Mouse (Mus musculus) neural tube, embryonic 11.5 days (tissue): ENCODE measurements at regions not wholly inside any gene's neighbourhood (a gene's known extent, or its start where the extent isn't known, plus 50 kb on each side); places are given as distances from the start of the nearest gene placed in this dataset.

ENCODE experiments used
- ATAC-seq: fragments of 200-750 bp; cut with Nextera tagmentation; 2 replicates; pipeline ENCODE4 v1.8.0; 2017; ENCODE audit warnings: moderate number of reproducible peaks, mild to moderate bottlenecking, moderate TSS enrichment, moderate library complexity; ENCODE audit not compliant: insufficient read depth, low FRiP score, low TSS enrichment
- DNase-seq: peaks from one replicate; pipeline ENCODE4 v3.0.0-alpha.2; 2015; ENCODE audit warnings: low spot score
- H3K27ac ChIP-seq: fragments of 300-500 bp; sonication (generic); 2 replicates; pipeline ENCODE4 v1.5.1; 2014; ENCODE audit warnings: low read depth, mild to moderate bottlenecking, low read length
- H3K27me3 ChIP-seq: fragments of 300-500 bp; sonication (generic); 2 replicates; pipeline ENCODE4 v1.6.1; 2014; ENCODE audit warnings: mild to moderate bottlenecking, low read length, mixed read lengths; ENCODE audit not compliant: control insufficient read depth, insufficient read depth
- H3K36me3 ChIP-seq: fragments of 300-500 bp; sonication (generic); 2 replicates; pipeline ENCODE4 v1.6.1; 2014; ENCODE audit warnings: mild to moderate bottlenecking, low read length, moderate library complexity, mixed read lengths; ENCODE audit not compliant: control insufficient read depth, insufficient read depth
- H3K4me1 ChIP-seq: fragments of 300-500 bp; sonication (generic); 2 replicates; pipeline ENCODE4 v1.6.1; 2014; ENCODE audit warnings: low read length, mixed read lengths; ENCODE audit not compliant: control insufficient read depth, insufficient read depth
- H3K4me2 ChIP-seq: fragments of 300-500 bp; sonication (generic); 2 replicates; pipeline ENCODE4 v1.6.1; 2014; ENCODE audit warnings: low read depth, mild to moderate bottlenecking, moderate library complexity
- H3K4me3 ChIP-seq: fragments of 300-500 bp; sonication (generic); 2 replicates; pipeline ENCODE4 v1.5.1; 2014; ENCODE audit warnings: low read depth, low read length
- H3K9ac ChIP-seq: fragments of 300-500 bp; sonication (generic); 2 replicates; pipeline ENCODE4 v1.6.1; 2014; ENCODE audit warnings: mild to moderate bottlenecking, low read length
- H3K9me3 ChIP-seq: fragments of 300-500 bp; sonication (generic); 2 replicates; pipeline ENCODE4 v1.6.1; 2016; ENCODE audit warnings: low read length; ENCODE audit not compliant: control insufficient read depth
- WGBS: fragments of 180-500 bp; shearing (Covaris S2); extraction: QIAGEN DNeasy Blood & Tissue Kit; methylation state at CpG from one replicate; pipeline ENCODE4 v1.1.7; 2014; 5-methylcytosine and 5-hydroxymethylcytosine counted together

DNA sequence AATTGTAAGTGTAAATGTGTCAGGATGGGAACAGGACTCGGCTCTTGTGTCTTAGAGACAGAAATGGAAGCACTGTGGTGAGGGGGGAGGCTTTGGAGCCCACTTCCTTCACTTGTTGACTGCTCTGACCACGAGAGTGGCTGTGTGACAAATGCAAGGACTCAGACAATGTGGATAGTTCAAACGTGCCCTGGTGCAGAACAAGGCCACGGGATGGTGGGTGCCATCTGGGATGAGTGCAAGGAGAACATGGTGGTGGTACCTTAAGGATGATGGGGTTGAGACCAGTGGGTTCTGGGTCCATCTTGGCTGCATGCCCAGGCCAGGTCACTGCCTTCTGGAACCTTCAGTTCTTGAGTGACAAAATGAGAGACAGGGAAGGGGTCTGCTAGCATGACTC is 132.3 kb upstream of the Syt13 start:
- Histone ChIP-seq H3K4me1 (no peaks in the 10 kb centered on the region), H3K27me3 (no peaks in the 10 kb centered on the region), H3K9me3 (no peaks in the 10 kb centered on the region), H3K4me2 (no peak overlapping the region), H3K36me3 (no peaks in the 10 kb centered on the region), H3K4me3 (no peak overlapping the region), H3K27ac (no peak overlapping the region), H3K9ac (no peak overlapping the region)
- WGBS = 53% methylated on average over 4 of the region's 4 CpGs
- ATAC-seq (no peak), DNase-seq (no peak)

DNA sequence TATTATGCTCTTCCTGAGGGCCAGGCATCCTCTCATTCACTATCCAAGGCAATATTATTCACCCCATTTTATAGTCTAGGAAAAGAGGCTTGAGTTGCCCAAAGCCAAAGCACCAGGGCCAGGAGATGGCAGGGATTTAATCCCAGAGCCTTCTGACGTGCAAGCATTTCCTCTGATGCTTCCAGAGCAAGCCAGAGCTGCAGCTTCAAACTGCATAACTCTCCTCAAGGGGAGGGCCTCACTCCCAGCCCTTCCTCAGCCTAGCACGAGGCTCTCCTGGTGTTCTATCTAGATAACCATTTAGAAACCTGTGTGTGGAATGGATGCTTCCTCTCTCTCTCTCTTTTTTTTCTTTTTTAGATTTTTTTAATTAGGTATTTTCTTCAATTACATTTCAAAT is 130.0 kb upstream of the Syt13 start:
- ATAC-seq = no peak
- Histone ChIP-seq H3K36me3 (no peaks in the 10 kb centered on the region), H3K9ac (no peak overlapping the region), H3K27ac (no peak overlapping the region), H3K9me3 (no peaks in the 10 kb centered on the region), H3K4me2 (no peak overlapping the region), H3K27me3 (no peaks in the 10 kb centered on the region), H3K4me3 (no peak overlapping the region), H3K4me1 (no peaks in the 10 kb centered on the region)
- 74% methylated on average over 2 of the region's 2 CpGs for WGBS
- DNase-seq = no peak

DNA sequence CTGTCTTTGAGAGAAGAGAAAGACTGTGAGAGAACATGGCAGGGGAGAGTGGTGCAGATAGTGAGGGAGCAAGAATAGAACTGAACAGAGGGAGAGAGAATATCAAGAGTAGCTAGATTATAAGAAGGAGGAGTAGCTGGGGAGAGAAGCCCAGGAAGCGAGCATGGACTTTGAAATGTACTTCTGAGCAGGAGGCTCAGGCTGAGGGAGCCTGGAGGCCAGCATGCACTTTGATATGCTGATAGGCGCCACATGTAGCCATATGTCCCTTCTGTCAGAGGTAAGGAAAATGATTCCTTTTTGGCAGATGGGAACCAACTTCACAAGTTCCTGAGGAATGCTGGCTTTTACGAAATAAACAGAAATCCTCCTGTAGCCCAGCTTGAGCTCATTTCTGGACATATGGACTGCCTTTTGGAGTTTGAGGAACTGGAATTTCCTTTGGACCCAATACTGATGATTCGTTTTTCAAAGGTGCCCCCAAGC is 126.9 kb upstream of the Syt13 start:
- Histone ChIP-seq H3K9me3 (no peaks in the 10 kb centered on the region), H3K36me3 (no peaks in the 10 kb centered on the region), H3K4me1 (no peaks in the 10 kb centered on the region), H3K4me3 (no peak overlapping the region), H3K27ac (no peak overlapping the region), H3K4me2 (no peak overlapping the region), H3K9ac (no peak overlapping the region), H3K27me3 (no peaks in the 10 kb centered on the region)
- ATAC-seq (no peak), DNase-seq (no peak)
- WGBS = 67% methylated on average over 4 of the region's 4 CpGs

- no peaks in the 10 kb centered on the region for H3K4me1 ChIP-seq
- ATAC-seq (no peak), DNase-seq (no peak)
- no peak overlapping the region for H3K9ac ChIP-seq
- no peaks in the 10 kb centered on the region for H3K36me3 ChIP-seq
- H3K27me3 ChIP-seq = no peaks in the 10 kb centered on the region
- 85% methylated on average over 5 of the region's 5 CpGs for WGBS
- no peak overlapping the region for H3K4me3 ChIP-seq
- H3K4me2 ChIP-seq = no peak overlapping the region
- H3K9me3 ChIP-seq = no peaks in the 10 kb centered on the region
- no peak overlapping the region for H3K27ac ChIP-seq
Observed at GRCm38 (mm10) chr2:92788875-92789274, 126.0 kb upstream of the Syt13 start.

DNA sequence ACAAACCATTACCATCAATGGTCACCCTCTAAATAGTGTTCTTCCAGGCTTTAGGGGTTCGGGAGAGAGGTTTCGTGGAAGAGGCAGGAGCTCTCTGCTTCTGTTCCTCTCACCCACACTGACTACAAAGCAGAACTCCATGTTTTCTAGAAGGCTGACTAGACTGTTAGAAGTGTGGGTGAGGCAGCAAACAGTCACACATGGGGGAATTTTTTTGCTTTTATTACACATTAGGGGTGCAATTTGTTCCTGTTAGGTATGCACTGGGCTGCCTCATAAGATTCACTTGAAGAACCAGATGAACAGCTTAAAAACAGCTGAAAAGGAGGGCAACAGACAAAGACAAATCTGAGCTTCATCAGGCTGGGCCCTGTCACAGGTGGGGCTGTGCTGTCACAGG is 124.5 kb upstream of the Syt13 start:
- Histone ChIP-seq H3K36me3 (no peaks in the 10 kb centered on the region), H3K4me1 (no peaks in the 10 kb centered on the region), H3K9me3 (no peaks in the 10 kb centered on the region), H3K27me3 (no peaks in the 10 kb centered on the region), H3K9ac (no peak overlapping the region), H3K27ac (no peak overlapping the region), H3K4me2 (no peak overlapping the region), H3K4me3 (no peak overlapping the region)
- WGBS = 88% methylated on average over 2 of the region's 2 CpGs
- ATAC-seq = no peak
- DNase-seq = no peak

- Histone ChIP-seq H3K4me2 (no peak overlapping the region), H3K9ac (no peak overlapping the region), H3K36me3 (no peaks in the 10 kb centered on the region), H3K27me3 (no peaks in the 10 kb centered on the region), H3K27ac (no peak overlapping the region), H3K4me1 (no peaks in the 10 kb centered on the region), H3K4me3 (no peak overlapping the region), H3K9me3 (no peaks in the 10 kb centered on the region)
- ATAC-seq (no peak), DNase-seq (no peak)
- WGBS = 91% methylated on average over 4 of the region's 4 CpGs
Observed at GRCm38 (mm10) chr2:92799770-92800169, 115.1 kb upstream of the Syt13 start.

- Histone ChIP-seq H3K27ac (no peak overlapping the region), H3K27me3 (no peaks in the 10 kb centered on the region), H3K36me3 (no peaks in the 10 kb centered on the region), H3K4me2 (no peak overlapping the region), H3K9me3 (no peaks in the 10 kb centered on the region), H3K4me3 (no peak overlapping the region), H3K4me1 (no peaks in the 10 kb centered on the region), H3K9ac (no peak overlapping the region)
- DNase-seq (no peak), ATAC-seq (no peak)
- 85% methylated on average over 5 of the region's 5 CpGs for WGBS
Observed at GRCm38 (mm10) chr2:92800667-92801066, 114.2 kb upstream of the Syt13 start.

- Histone ChIP-seq H3K27ac (no peak overlapping the region), H3K36me3 (no peaks in the 10 kb centered on the region), H3K4me3 (no peak overlapping the region), H3K4me1 (no peaks in the 10 kb centered on the region; the same call in 1 of the 2 replicates), H3K27me3 (no peaks in the 10 kb centered on the region), H3K9me3 (no peaks in the 10 kb centered on the region), H3K4me2 (no peak overlapping the region), H3K9ac (no peak overlapping the region)
- 71% methylated on average over 1 of the region's 1 CpGs for WGBS
- ATAC-seq (no peak), DNase-seq (no peak)
Observed at GRCm38 (mm10) chr2:92804916-92805315, 110.0 kb upstream of the Syt13 start.

DNA sequence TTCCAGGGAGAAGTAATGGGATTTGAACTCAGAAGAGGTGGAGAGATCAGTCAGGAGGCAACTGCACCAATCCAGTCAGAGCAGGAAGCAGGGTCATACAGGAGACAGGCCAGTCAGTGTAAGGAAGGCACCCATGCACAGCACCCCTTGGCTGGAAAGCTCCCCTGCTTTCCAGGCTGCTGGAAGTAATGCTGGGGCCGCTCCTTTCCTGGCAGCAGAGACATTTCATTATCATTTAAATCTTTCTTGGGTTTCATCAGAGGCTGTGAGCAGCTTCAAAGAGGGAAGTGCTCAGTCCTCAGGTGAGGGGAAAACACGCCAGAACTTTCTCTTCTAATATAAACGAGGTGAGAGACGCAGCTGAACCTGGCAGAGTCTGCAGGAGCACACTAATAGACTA is 109.1 kb upstream of the Syt13 start:
- WGBS = 35% methylated on average over 4 of the region's 4 CpGs
- Histone ChIP-seq H3K4me1 (no peaks in the 10 kb centered on the region; the same call in 1 of the 2 replicates), H3K9ac (no peak overlapping the region), H3K27ac (no peak overlapping the region), H3K4me2 (no peak overlapping the region), H3K27me3 (no peaks in the 10 kb centered on the region), H3K4me3 (no peak overlapping the region), H3K36me3 (no peaks in the 10 kb centered on the region), H3K9me3 (no peaks in the 10 kb centered on the region)
- ATAC-seq = no peak
- DNase-seq = no peak
